Mouse (Mus musculus) heart, postnatal 0 days (tissue): ENCODE measurements around the gene Klf13. TPM values are rescaled to one million over a fixed set of nuclear protein-coding genes. Genes with fewer than 3 reads are reported as not detected.

Experiments
- ATAC-seq: fragments of 200-750 bp; cut with Nextera tagmentation; 2 replicates; pipeline ENCODE4 v1.8.0; 2017; ENCODE audit warnings: low read depth, moderate number of reproducible peaks, moderate library complexity; ENCODE audit not compliant: insufficient read depth
- DNase-seq: peaks from one replicate; pipeline ENCODE4 v3.0.0-alpha.2; 2016; ENCODE audit warnings: low spot score
- H3K27ac ChIP-seq: fragments of 300-500 bp; sonication (generic); 2 replicates; pipeline ENCODE4 v1.5.1; 2014; ENCODE audit warnings: low read depth, mild to moderate bottlenecking
- H3K27me3 ChIP-seq: fragments of 300-500 bp; sonication (generic); 2 replicates; pipeline ENCODE4 v1.6.1; 2014; ENCODE audit warnings: low read length, mixed read lengths; ENCODE audit not compliant: control insufficient read depth, insufficient read depth
- H3K36me3 ChIP-seq: fragments of 300-500 bp; sonication (generic); replicated peaks from 2 replicates; pipeline ENCODE4 v1.6.1; 2014; ENCODE audit warnings: low read length, mixed read lengths; ENCODE audit not compliant: control insufficient read depth, insufficient read depth
- H3K4me1 ChIP-seq: fragments of 300-500 bp; sonication (generic); 2 replicates; pipeline ENCODE4 v1.6.1; 2014; ENCODE audit warnings: antibody characterized with exemption; ENCODE audit not compliant: control insufficient read depth, insufficient read depth
- H3K4me2 ChIP-seq: fragments of 300-500 bp; sonication (generic); 2 replicates; pipeline ENCODE4 v1.6.1; 2014; ENCODE audit warnings: low read depth, mild to moderate bottlenecking, low read length, moderate library complexity
- H3K4me3 ChIP-seq: fragments of 300-500 bp; sonication (generic); 2 replicates; pipeline ENCODE4 v1.5.1; 2014; ENCODE audit warnings: low read depth, low read length
- H3K9ac ChIP-seq: fragments of 300-500 bp; sonication (generic); replicated peaks from 2 replicates; pipeline ENCODE4 v1.6.1; 2014; ENCODE audit warnings: low read depth, low read length, mixed read lengths
- H3K9me3 ChIP-seq: fragments of 300-500 bp; sonication (generic); replicated peaks from 2 replicates; pipeline ENCODE4 v1.6.1; 2016; ENCODE audit warnings: low read length; ENCODE audit not compliant: control insufficient read depth
- CTCF ChIP-seq: IDR thresholded peaks from 2 replicates; pipeline ENCODE4 v1.5.1; 2016; ENCODE audit warnings: antibody characterized with exemption, control low read depth, low read depth
- EP300 ChIP-seq: IDR thresholded peaks from 2 replicates; pipeline ENCODE4 v1.6.1; 2016; ENCODE audit warnings: antibody characterized with exemption, low read depth
- WGBS: fragments of 180-500 bp; shearing (Covaris S2); extraction: QIAGEN DNeasy Blood & Tissue Kit; methylation state at CpG from one replicate; pipeline ENCODE4 v1.1.7; 2014; 5-methylcytosine and 5-hydroxymethylcytosine counted together
- polyA plus RNA-seq: library from polyadenylated mRNA; unstranded; fragments of >200 nt; fragmentation: Nextera tagmentation; extraction: Ambion mirVana; gene quantifications from 2 replicates; pipeline ENCODE4 v1.2.1, GENCODE M21; 2015
- total RNA-seq: library from RNA; depleted of rRNA; stranded (reverse); fragments of >200 nt; gene quantifications from 2 replicates; pipeline ENCODE4 v1.2.3, GENCODE M21; 2014; ENCODE audit warnings: low replicate concordance

Klf13 gene
- total and polyA plus RNA-seq, 2 experiments from 2014 or later: 26.5 to 47.4 TPM

DNA sequence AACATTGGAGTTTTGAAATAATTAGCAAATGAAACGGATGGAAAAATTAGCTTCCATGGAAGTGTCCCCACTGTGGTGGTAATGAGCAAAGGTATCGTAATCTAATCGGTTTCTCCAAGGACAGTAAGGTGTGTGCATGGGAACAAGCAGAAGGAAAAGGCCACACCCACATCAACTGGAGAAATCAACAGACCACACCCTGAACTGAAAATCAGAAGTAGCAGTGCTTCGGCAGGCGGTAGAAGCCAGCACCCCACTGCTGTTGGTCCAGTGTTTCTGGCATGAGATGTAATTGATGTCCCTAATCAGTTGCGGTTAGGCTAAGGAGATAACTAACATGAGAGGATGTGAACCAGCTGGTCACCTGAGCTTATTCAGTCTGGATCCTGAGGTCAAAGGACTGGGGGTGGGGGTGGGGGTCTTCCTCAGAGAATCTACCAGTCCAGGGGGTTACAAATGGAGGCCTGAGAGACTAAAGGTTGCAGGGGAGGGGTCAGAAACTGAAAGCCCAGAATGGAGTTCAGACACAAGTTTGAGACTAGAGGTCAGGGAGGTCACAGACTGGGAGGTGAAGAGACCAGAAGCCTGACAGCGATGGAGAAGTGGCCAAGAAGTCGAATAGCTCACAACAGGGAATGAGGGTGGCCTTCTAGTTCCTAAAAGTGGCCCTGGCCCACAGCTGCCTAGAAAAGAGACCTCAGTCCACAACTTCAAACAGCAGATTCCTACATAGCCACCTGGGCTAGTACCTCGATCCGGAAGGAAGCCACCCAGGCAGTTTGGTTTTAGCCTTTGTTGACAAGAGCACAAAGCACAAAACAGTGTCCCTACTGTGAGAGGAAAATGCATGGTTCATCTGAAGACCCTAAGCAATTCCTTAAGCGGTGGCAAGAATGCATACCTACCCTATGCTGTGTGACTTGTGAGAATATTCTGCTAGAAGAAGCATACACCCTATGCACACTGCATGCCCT is 9.1 kb upstream of the Klf13 start:
- DNase-seq (no peak), ATAC-seq (no peak)
- no peaks in the 10 kb centered on the region for H3K4me1 ChIP-seq
- no peak overlapping the region for H3K9ac ChIP-seq
- WGBS: 72% methylated on average over 11 of the region's 11 CpGs
- no peak overlapping the region for H3K27ac ChIP-seq
- no peak overlapping the region for H3K4me3 ChIP-seq
- no peaks in the 10 kb centered on the region for H3K27me3 ChIP-seq
- no peaks in the 10 kb centered on the region for H3K9me3 ChIP-seq
- H3K4me2 ChIP-seq: no peak overlapping the region
- TF ChIP-seq EP300 (no peak), CTCF (no peak)
- H3K36me3 ChIP-seq: no peaks in the 10 kb centered on the region

DNA sequence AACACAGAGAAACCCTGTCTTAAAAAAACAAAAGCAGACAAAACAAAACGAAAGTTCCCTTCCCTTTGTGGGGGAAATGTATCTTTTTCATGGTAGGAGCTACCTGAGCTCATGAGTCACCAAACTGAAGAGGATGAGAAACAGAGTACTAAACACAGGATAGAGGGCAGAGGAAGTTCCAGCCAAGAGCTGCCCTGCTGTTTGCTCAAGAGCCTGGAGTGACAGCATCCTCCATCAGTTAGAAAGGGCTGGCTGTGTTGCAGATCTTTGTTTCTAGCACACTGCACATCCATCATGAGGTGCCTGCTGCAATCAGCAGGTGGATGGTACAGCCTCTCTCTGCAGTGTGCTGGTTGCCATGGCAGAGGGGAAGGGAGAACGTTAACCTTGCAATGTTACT is 5.2 kb upstream of the Klf13 start:
- Histone ChIP-seq H3K4me2 (no peak overlapping the region), H3K36me3 (no peaks in the 10 kb centered on the region), H3K4me3 (no peak overlapping the region), H3K4me1 (peaks cover 10% of the 10 kb centered on the region), H3K9ac (no peak overlapping the region), H3K9me3 (no peaks in the 10 kb centered on the region), H3K27me3 (no peaks in the 10 kb centered on the region), H3K27ac (no peak overlapping the region)
- no peak for TF ChIP-seq CTCF
- no peak for TF ChIP-seq EP300
- DNase-seq (no peak), ATAC-seq (no peak)
- 31% methylated on average over 2 of the region's 2 CpGs for WGBS

DNA sequence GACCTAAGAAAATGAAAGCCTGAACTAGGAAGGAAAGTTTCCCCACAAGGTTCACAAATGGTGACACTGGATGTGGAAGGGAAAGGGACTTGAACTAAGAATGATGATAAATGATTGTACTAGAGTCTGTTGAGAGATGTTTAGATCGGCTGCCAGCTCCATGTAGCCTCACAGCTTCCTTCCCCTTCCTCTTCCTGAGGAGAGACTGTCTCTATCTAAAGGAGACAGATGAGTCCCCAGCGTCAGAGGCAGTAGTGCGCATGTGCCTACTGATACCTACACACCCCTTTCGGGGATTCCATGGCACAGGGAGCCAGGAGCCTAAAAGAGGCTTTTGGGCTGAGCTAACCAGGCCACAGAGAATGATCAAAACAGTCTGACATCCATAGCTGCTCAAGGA is 2.8 kb upstream of the Klf13 start:
- TF ChIP-seq EP300: no peak
- TF ChIP-seq CTCF: no peak
- H3K27ac ChIP-seq: no peak overlapping the region
- 65% methylated on average over 4 of the region's 4 CpGs for WGBS

DNA sequence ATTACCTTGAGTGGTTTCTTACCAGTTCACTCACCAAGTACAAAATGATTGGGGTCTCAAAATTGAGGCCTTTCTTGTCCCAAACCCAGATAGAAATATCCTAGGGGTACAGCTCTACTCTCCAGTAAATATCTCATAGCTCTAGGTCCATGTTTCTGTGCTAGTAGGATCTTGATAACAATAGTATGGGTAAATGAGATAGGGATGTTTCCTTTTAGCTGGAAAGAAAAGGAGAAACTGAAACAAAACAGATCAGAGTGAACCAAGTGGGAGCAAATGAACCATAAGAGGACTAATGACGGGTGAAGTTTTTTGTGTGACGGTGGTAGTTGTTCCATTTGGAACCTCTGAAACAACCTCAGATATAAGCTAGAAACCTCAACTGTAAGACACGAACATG is 2.3 kb upstream of the Klf13 start:
- Histone ChIP-seq H3K4me2 (no peak overlapping the region), H3K27me3 (no peaks in the 10 kb centered on the region), H3K4me3 (no peak overlapping the region), H3K9ac (no peak overlapping the region), H3K4me1 (peaks cover 10% of the 10 kb centered on the region), H3K9me3 (no peaks in the 10 kb centered on the region), H3K27ac (no peak overlapping the region), H3K36me3 (no peaks in the 10 kb centered on the region)
- 85% methylated on average over 3 of the region's 3 CpGs for WGBS
- ATAC-seq (no peak), DNase-seq (no peak)
- TF ChIP-seq EP300 (no peak), CTCF (no peak)

More for the DNA sequence above, 2.8 kb upstream of the Klf13 start:
- ATAC-seq: no peak
- Histone ChIP-seq H3K27me3 (no peaks in the 10 kb centered on the region), H3K4me1 (peaks cover 10% of the 10 kb centered on the region), H3K9ac (no peak overlapping the region), H3K4me3 (no peak overlapping the region), H3K36me3 (no peaks in the 10 kb centered on the region), H3K9me3 (no peaks in the 10 kb centered on the region), H3K4me2 (no peak overlapping the region)
- DNase-seq: no peak

DNA sequence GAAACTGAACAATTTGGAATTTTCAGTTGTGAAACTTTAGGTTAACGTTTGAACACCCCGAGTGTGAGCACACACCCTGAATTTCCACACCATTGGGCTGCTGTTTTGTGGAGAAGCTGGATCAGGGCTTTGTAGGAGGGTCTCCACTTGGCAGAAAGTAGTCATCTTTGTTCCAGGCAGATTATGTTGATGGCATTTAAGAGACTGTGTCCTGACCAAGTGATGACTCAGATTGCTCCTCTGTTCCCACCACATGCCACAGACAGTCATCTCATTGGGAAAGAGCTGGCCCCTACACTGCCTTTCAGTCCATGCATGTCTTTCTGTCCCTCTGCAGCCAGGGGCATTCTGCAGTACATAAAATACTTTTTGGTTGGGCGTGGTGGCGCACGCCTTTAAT is 1.6 kb upstream of the Klf13 start:
- ATAC-seq: no peak
- Histone ChIP-seq H3K4me1 (peaks cover 16% of the 10 kb centered on the region), H3K27ac (peak overlapping the region; percentile 99), H3K9ac (no peak overlapping the region), H3K4me2 (no peak overlapping the region), H3K27me3 (no peaks in the 10 kb centered on the region), H3K36me3 (no peaks in the 10 kb centered on the region), H3K4me3 (no peak overlapping the region), H3K9me3 (no peaks in the 10 kb centered on the region)
- WGBS: 88% methylated on average over 5 of the region's 5 CpGs
- DNase-seq: no peak
- no peak for TF ChIP-seq CTCF
- no peak for TF ChIP-seq EP300
